Mouse (Mus musculus) midbrain, embryonic 15.5 days (tissue): ENCODE measurements around the gene Entpd1. TPM values are rescaled to one million over a fixed set of nuclear protein-coding genes. Genes with fewer than 3 reads are reported as not detected.

ENCODE experiments used
- ATAC-seq: fragments of 200-750 bp; cut with Nextera tagmentation; replicated peaks from 2 replicates; pipeline ENCODE4 v1.8.0; 2017; ENCODE audit warnings: moderate TSS enrichment
- H3K27ac ChIP-seq: fragments of 300-500 bp; sonication (generic); 2 replicates; pipeline ENCODE4 v1.5.1; 2015; ENCODE audit warnings: mild to moderate bottlenecking, inconsistent platforms
- H3K27me3 ChIP-seq: fragments of 300-500 bp; sonication (generic); replicated peaks from 2 replicates; pipeline ENCODE4 v1.6.1; 2015; ENCODE audit warnings: inconsistent platforms
- H3K36me3 ChIP-seq: fragments of 300-500 bp; sonication (generic); replicated peaks from 2 replicates; pipeline ENCODE4 v1.6.1; 2015; ENCODE audit warnings: inconsistent platforms
- H3K4me1 ChIP-seq: fragments of 300-500 bp; sonication (generic); 2 replicates; pipeline ENCODE4 v1.6.1; 2015; ENCODE audit warnings: inconsistent platforms
- H3K4me2 ChIP-seq: fragments of 300-500 bp; sonication (generic); 2 replicates; pipeline ENCODE4 v1.6.1; 2015; ENCODE audit warnings: inconsistent platforms, mild to moderate bottlenecking, moderate library complexity
- H3K4me3 ChIP-seq: fragments of 300-500 bp; sonication (generic); 2 replicates; pipeline ENCODE4 v1.5.1; 2015; ENCODE audit warnings: mild to moderate bottlenecking, inconsistent platforms
- H3K9ac ChIP-seq: fragments of 300-500 bp; sonication (generic); 2 replicates; pipeline ENCODE4 v1.6.1; 2015; ENCODE audit warnings: mild to moderate bottlenecking, inconsistent platforms
- H3K9me3 ChIP-seq: fragments of 300-500 bp; sonication (generic); 2 replicates; pipeline ENCODE4 v1.6.1; 2016; ENCODE audit warnings: inconsistent platforms
- WGBS: fragments of 180-500 bp; shearing (Covaris S2); methylation state at CpG from one replicate; pipeline ENCODE4 v1.1.7; 2015; ENCODE audit warnings: mixed read lengths; 5-methylcytosine and 5-hydroxymethylcytosine counted together
- polyA plus RNA-seq: library from polyadenylated mRNA; unstranded; fragments of >200 nt; fragmentation: Nextera tagmentation; extraction: Ambion mirVana; gene quantifications from 2 replicates; pipeline ENCODE4 v1.2.1, GENCODE M21; 2015

Entpd1 gene
- polyA plus RNA-seq, 1 experiment from 2014 or later: 8.8 TPM

DNA sequence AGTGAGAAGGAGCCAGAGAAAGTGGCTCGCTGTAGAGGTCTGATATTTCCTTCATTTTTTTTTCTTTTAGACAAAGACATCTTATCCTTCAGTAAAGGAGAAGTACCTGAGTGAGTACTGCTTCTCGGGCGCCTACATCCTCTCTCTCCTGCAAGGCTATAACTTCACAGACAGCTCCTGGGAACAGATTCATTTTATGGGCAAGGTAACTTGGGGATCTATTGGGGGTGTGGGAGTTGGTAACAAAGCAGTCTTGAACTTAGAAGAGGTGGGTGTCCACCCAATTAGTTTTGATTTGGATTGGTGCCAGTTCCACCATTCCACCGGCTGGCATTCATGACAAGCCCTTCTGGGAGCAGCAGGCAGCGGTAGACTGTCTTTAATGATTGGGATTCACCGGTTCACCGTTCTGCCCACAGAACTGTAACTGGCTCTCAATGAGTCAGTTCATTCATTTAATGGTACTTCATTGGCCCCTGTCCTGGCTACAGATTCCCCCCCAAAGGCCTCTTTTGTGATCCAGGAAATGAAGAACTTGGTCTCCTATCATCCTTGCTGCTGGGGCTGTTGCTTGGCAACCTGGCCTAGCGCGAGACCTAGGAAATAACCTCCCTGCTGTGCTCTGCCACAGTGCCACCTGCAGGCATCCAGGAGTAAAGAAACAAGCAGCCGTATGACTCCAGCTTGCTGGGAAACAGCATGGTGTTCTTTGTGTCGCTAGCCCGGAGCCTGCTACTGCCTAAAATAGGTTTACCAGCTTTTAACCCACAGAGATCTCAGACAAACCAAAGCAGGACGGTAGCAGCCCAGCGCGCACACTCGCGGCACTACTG lies 124.7 kb downstream of the Entpd1 start:
- Histone ChIP-seq H3K9ac (peak overlapping the region; percentile 28), H3K9me3 (no peaks in the 10 kb centered on the region), H3K4me2 (peak overlapping the region; percentile 46), H3K36me3 (no peaks in the 10 kb centered on the region), H3K4me1 (peaks cover 21% of the 10 kb centered on the region), H3K27me3 (no peaks in the 10 kb centered on the region), H3K4me3 (peak overlapping the region; percentile 17), H3K27ac (peak overlapping the region; percentile 89)
- 15% methylated on average over 17 of the region's 17 CpGs for WGBS
- ATAC-seq: peak; percentile 93

- 67% methylated on average over 5 of the region's 5 CpGs for WGBS
- Histone ChIP-seq H3K9me3 (no peaks in the 10 kb centered on the region), H3K4me1 (peaks cover 21% of the 10 kb centered on the region), H3K36me3 (no peaks in the 10 kb centered on the region), H3K9ac (0 out of 2 replicates have a peak overlapping the region, but pooled peaks have one; percentile 28), H3K27ac (peak overlapping the region; percentile 89), H3K4me3 (peak overlapping the region; percentile 17; the same call in 1 of the 2 replicates), H3K4me2 (peak overlapping the region; percentile 46), H3K27me3 (no peaks in the 10 kb centered on the region)
- peak; percentile 41 for ATAC-seq
Measured at GRCm38 (mm10) chr19:40737613-40738012, 125.4 kb downstream of the Entpd1 start.

DNA sequence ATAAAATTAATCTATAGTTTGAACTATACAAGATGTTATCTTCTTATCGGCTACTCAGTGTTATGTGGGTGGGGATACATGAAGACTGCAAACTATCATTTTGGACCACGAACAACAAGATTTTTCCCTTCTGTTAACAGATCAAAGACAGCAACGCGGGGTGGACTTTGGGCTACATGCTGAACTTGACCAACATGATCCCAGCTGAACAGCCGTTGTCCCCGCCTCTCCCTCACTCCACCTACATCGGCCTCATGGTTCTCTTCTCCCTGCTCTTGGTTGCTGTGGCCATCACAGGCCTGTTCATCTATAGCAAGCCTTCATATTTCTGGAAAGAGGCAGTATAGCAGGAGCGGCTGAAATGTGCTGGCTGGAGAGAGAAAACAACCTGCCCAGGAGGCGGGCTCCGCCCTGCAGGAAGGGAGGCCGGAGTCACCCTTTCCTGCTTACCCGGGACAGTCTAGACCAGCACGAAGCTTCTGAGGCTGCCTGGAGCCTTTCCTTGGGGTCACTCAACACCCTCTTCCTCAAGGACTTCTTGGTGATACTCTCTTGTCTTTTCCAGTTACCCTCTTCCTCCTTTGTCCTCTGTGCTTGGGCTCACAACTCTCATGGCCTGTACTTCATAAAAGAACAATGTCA lies 126.6 kb downstream of the Entpd1 start:
- ATAC-seq: no peak
- no peaks in the 10 kb centered on the region for H3K36me3 ChIP-seq
- H3K4me3 ChIP-seq: no peak overlapping the region
- H3K9me3 ChIP-seq: no peaks in the 10 kb centered on the region
- WGBS: 88% methylated on average over 13 of the region's 13 CpGs
- no peak overlapping the region for H3K27ac ChIP-seq
- H3K27me3 ChIP-seq: no peaks in the 10 kb centered on the region
- no peak overlapping the region for H3K4me2 ChIP-seq
- H3K9ac ChIP-seq: no peak overlapping the region
- H3K4me1 ChIP-seq: peaks cover 21% of the 10 kb centered on the region

- Histone ChIP-seq H3K4me1 (no peaks in the 10 kb centered on the region), H3K4me2 (no peak overlapping the region), H3K9ac (no peak overlapping the region), H3K4me3 (no peak overlapping the region), H3K9me3 (no peaks in the 10 kb centered on the region), H3K36me3 (no peaks in the 10 kb centered on the region), H3K27me3 (no peaks in the 10 kb centered on the region), H3K27ac (no peak overlapping the region)
- WGBS: 36% methylated on average over 4 of the region's 4 CpGs
- no peak for ATAC-seq
Measured at GRCm38 (mm10) chr19:40746603-40747002, 134.4 kb downstream of the Entpd1 start.

DNA sequence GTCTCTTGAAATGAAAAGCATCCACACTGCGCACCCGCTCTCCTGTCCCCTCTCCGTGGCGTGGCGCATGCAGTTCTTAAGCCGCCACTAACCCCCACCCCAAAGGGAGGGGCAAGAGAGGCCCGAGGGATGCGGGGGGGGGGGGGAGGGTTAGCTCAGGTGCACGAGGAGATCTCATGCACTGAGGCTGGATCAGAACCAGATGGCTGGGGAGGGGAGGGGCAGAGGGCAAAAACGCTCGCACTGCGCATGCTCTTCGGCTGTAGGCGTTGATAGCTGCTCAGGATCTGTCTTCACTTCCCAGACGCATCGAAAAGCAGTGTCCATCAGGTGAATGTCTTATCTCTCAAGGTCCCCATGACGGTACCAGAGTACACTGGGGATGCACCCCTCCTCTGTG lies 136.4 kb downstream of the Entpd1 start, which contains the start of gene Cc2d2b:
TSS of gene Cc2d2b (plus strand) at position 195 of the 400 bp plus-strand sequence.
- H3K27me3 ChIP-seq: no peaks in the 10 kb centered on the region
- 0 out of 2 replicates have a peak within 1 kb of the TSS, but pooled peaks have one; percentile 3 for H3K4me3 ChIP-seq
- H3K4me1 ChIP-seq: no peaks in the 10 kb centered on the region
- 0 out of 2 replicates have a peak, but pooled peaks have one; percentile 30 for ATAC-seq
- H3K36me3 ChIP-seq: no peaks in the 10 kb centered on the region
- H3K4me2 ChIP-seq: no peak within 1 kb of the TSS
- 75% methylated on average over 17 of the region's 17 CpGs for WGBS
- no peak within 1 kb of the TSS for H3K9ac ChIP-seq
- H3K27ac ChIP-seq: no peak within 1 kb of the TSS
- H3K9me3 ChIP-seq: no peaks in the 10 kb centered on the region

DNA sequence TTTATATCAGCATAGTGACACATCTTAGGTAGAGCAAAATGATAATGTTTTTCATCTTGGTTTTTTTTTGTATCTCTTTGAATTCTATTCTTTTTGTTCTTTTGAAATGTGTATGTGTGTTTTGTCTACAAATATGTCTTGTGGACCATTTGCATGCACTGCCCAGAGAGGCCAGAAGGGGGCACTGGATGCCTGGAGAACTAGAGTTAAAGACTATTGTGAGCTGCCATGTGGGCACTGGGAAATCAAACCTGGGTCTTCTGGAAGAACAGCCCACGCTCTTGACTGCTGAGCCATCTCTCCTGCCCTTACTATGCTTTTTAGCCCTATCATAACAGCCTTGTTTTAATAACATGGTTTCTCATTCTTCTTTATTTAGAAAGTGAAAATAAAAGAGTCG lies 142.1 kb downstream of the Entpd1 start:
- 76% methylated on average over 2 of the region's 2 CpGs for WGBS

GRCm38 (mm10) chr19:40760071-40760470 lies 147.9 kb downstream of the Entpd1 start:
- Histone ChIP-seq H3K9me3 (no peaks in the 10 kb centered on the region), H3K4me3 (no peak overlapping the region), H3K4me1 (0 out of 2 replicates have a peak, but pooled peaks cover 3% of the 10 kb centered on the region), H3K27ac (no peak overlapping the region), H3K4me2 (no peak overlapping the region), H3K36me3 (no peaks in the 10 kb centered on the region), H3K27me3 (no peaks in the 10 kb centered on the region), H3K9ac (no peak overlapping the region)
- WGBS: 74% methylated on average over 2 of the region's 2 CpGs
- no peak for ATAC-seq

More for the DNA sequence above, 142.1 kb downstream of the Entpd1 start:
- Histone ChIP-seq H3K4me3 (no peak overlapping the region), H3K27ac (no peak overlapping the region), H3K36me3 (no peaks in the 10 kb centered on the region), H3K4me2 (no peak overlapping the region), H3K27me3 (no peaks in the 10 kb centered on the region), H3K4me1 (no peaks in the 10 kb centered on the region), H3K9ac (no peak overlapping the region), H3K9me3 (no peaks in the 10 kb centered on the region)
- ATAC-seq: no peak

DNA sequence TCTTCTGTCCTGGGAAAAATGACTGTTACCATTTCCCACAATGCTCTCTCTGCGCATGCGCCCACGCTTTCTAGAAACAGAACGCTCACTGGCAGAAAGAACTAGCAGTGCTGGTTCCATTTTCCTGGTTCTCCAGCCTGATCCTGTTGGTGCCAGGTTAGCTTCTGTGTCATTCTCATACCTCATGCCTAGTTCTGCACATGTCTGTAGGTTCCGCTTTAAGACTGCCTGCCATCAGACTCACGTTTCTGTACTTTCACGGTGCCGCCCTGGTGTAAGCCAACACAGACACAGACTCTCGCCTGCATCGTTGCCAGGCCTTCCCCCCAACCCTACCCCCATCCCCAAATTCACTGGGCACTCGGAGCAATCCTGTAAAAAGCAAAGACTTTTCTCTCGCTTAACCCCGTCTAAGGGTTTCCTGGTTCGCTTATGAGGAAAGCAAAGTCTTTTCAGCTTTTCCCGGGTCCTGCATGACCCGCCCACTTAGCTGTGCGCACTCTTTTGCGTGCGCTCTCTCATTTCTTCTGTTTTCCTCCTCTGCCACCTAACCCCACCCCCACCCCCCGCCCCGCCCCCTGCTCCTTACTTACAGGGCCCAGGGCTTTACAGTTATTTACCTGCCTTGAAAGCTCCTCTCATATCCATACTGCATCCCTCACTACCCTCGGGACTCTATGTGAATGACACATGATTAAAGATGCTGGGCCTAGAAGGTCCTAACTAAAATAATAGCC lies 150.0 kb downstream of the Entpd1 start:
- 0 out of 2 replicates have a peak, but pooled peaks have one; percentile 17 for ATAC-seq
- Histone ChIP-seq H3K4me2 (peak overlapping the region; percentile 42), H3K9ac (no peak overlapping the region), H3K27ac (no peak overlapping the region), H3K4me1 (0 out of 2 replicates have a peak, but pooled peaks cover 3% of the 10 kb centered on the region), H3K9me3 (no peaks in the 10 kb centered on the region), H3K27me3 (no peaks in the 10 kb centered on the region), H3K4me3 (peak overlapping the region; percentile 22), H3K36me3 (no peaks in the 10 kb centered on the region)
- 45% methylated on average over 22 of the region's 22 CpGs for WGBS

DNA sequence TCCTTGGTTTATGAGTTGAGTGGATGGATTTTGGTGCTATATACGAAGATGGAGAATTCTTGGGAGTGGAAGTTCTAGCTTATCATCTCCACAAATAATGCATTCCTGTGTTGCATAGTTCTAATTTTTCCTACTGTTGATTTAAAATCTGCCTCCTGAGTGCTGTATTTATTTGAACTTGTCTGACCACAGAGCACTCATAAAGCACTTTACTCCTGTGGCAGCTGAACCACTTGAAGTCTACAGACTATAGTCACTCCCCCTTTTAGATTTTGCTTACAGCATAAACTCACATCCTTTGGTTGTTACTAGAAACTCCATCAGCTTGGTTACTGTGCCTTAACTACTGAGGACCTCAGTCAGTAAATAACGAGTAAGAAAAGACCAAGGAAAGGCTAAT lies 155.0 kb downstream of the Entpd1 start:
- Histone ChIP-seq H3K27me3 (no peaks in the 10 kb centered on the region), H3K4me1 (0 out of 2 replicates have a peak, but pooled peaks cover under 1% of the 10 kb centered on the region), H3K36me3 (no peaks in the 10 kb centered on the region), H3K4me3 (no peak overlapping the region), H3K9me3 (no peaks in the 10 kb centered on the region), H3K9ac (no peak overlapping the region), H3K27ac (no peak overlapping the region), H3K4me2 (no peak overlapping the region)
- ATAC-seq: no peak
- WGBS: 85% methylated on average over 2 of the region's 2 CpGs

DNA sequence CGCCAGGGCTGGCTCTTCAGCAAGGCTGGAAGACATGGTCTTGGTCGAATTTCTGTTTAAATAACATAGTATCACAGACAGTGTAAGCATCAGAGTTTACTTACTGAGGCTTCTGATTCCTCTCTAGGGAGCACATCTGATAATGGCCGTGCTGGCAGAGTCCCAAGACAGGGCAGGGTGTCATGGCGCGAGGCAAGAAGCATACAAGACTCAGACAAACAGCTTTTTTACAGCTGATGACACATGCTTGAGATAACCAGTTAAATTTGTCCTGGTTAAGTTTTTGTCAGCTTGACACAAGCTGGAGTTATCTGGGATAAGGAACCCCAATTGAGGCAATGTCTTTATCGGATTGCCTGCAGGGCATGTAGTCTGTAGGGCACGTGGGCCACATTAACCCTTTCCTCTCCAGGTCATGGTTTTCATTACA lies 157.2 kb downstream of the Entpd1 start:
- Histone ChIP-seq H3K4me2 (no peak overlapping the region), H3K27ac (no peak overlapping the region), H3K4me3 (no peak overlapping the region), H3K4me1 (no peaks in the 10 kb centered on the region), H3K9ac (no peak overlapping the region), H3K27me3 (no peaks in the 10 kb centered on the region), H3K36me3 (no peaks in the 10 kb centered on the region), H3K9me3 (no peaks in the 10 kb centered on the region)
- 44% methylated on average over 7 of the region's 7 CpGs for WGBS
- no peak for ATAC-seq

GRCm38 (mm10) chr19:40788004-40788714 lies 176.0 kb downstream of the Entpd1 start:
- Histone ChIP-seq H3K4me3 (no peak overlapping the region), H3K27me3 (no peaks in the 10 kb centered on the region), H3K4me1 (no peaks in the 10 kb centered on the region), H3K4me2 (no peak overlapping the region), H3K36me3 (no peaks in the 10 kb centered on the region), H3K9ac (no peak overlapping the region), H3K27ac (no peak overlapping the region), H3K9me3 (no peaks in the 10 kb centered on the region)
- no peak for ATAC-seq
- WGBS: 74% methylated on average over 15 of the region's 15 CpGs
